Mouse (Mus musculus): ENCODE results near the gene Abcg1. TPM values are rescaled to one million over a fixed set of nuclear protein-coding genes. Genes with fewer than 3 reads are reported as not detected.

The Abcg1 gene
- total and polyA plus RNA-seq, 2 experiments = 3.4 to 5.0 TPM

- TF ChIP-seq POLR2A (IDR thresholded peaks at IDR 0.05; ENCODE audit: extremely low read depth, insufficient read depth, low read length) (no peak), CTCF (IDR thresholded peaks at IDR 0.05; ENCODE audit: low read depth, low read length) (no peak)
- H3K27ac ChIP-seq (replicated peaks; ENCODE audit: insufficient read depth, low read depth, low read length) = peak overlapping the region; percentile 92
- H3K4me1 ChIP-seq (ENCODE audit: control insufficient read depth, insufficient read depth, low read length) = peaks cover 6% of the 10 kb centered on the region
- H3K79me2 ChIP-seq (ENCODE audit: control insufficient read depth, insufficient read depth, low read length) = no peaks in the 10 kb centered on the region
- H3K9ac ChIP-seq (ENCODE audit: low read depth, low read length) = peak overlapping the region; percentile 73
- no peaks in the 10 kb centered on the region for H3K27me3 ChIP-seq (ENCODE audit: control insufficient read depth, insufficient read depth, low read length)
- WGBS = 31% methylated on average over 9 of the region's 9 CpGs
- peak; percentile 66 for DNase-seq (ENCODE audit: extremely low read depth, low read depth, low spot score)
- 0 out of 2 replicates have a peak, but pooled peaks cover 2% of the 10 kb centered on the region for H3K36me3 ChIP-seq (ENCODE audit: control insufficient read depth, insufficient read depth, low read length)
- peak overlapping the region; percentile 51 for H3K4me3 ChIP-seq (ENCODE audit: insufficient read depth, low read depth, low read length)
These were observed 95.6 kb downstream of the Abcg1 start for GRCm38 (mm10) chr17:31152966-31153499.

GRCm38 (mm10) chr17:31153785-31154184 is 96.3 kb downstream of the Abcg1 start:
- H3K9ac ChIP-seq (ENCODE audit: low read depth, low read length) = no peak overlapping the region
- H3K4me1 ChIP-seq (ENCODE audit: control insufficient read depth, insufficient read depth, low read length) = peaks cover 6% of the 10 kb centered on the region
- no peak overlapping the region for H3K4me3 ChIP-seq (ENCODE audit: insufficient read depth, low read depth, low read length)
- H3K79me2 ChIP-seq (ENCODE audit: control insufficient read depth, insufficient read depth, low read length) = no peaks in the 10 kb centered on the region
- H3K27me3 ChIP-seq (ENCODE audit: control insufficient read depth, insufficient read depth, low read length) = no peaks in the 10 kb centered on the region
- DNase-seq (ENCODE audit: extremely low read depth, low read depth, low spot score) = no peak
- WGBS = 71% methylated on average over 8 of the region's 8 CpGs
- H3K27ac ChIP-seq (replicated peaks; ENCODE audit: insufficient read depth, low read depth, low read length) = no peak overlapping the region
- no peak for TF ChIP-seq CTCF (IDR thresholded peaks at IDR 0.05; ENCODE audit: low read depth, low read length)
- 0 out of 2 replicates have a peak, but pooled peaks cover 2% of the 10 kb centered on the region for H3K36me3 ChIP-seq (ENCODE audit: control insufficient read depth, insufficient read depth, low read length)

GRCm38 (mm10) chr17:31157921-31158320 is 100.4 kb downstream of the Abcg1 start:
- 90% methylated on average over 6 of the region's 6 CpGs for WGBS
- DNase-seq (ENCODE audit: extremely low read depth, low read depth, low spot score) = no peak

DNA sequence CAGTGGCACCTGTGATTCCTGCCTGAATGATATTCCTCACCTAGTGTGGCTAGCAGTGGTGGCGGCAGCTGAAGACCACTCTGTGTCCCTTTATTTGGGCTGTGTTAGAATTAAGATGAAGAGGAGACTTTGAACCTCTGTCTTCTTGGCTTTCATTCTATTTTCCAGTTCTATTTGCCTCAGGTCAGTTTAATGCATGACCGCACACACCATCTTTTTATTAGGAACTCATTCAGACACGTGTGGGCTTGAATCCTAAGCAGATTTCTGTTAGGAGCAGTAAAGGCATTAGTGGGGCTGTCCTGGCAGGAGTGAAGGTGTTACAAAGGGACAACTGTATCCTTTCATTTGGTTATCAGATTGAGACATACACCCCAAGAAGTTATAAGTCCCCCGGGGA is 102.8 kb downstream of the Abcg1 start:
- no peaks in the 10 kb centered on the region for H3K27me3 ChIP-seq (ENCODE audit: control insufficient read depth, insufficient read depth, low read length)
- no peak overlapping the region for H3K4me3 ChIP-seq (ENCODE audit: insufficient read depth, low read depth, low read length)
- WGBS = 94% methylated on average over 4 of the region's 4 CpGs
- peaks cover 2% of the 10 kb centered on the region; the same call in 1 of the 2 replicates for H3K36me3 ChIP-seq (ENCODE audit: control insufficient read depth, insufficient read depth, low read length)
- H3K79me2 ChIP-seq (ENCODE audit: control insufficient read depth, insufficient read depth, low read length) = no peaks in the 10 kb centered on the region
- no peak for TF ChIP-seq POLR2A (IDR thresholded peaks at IDR 0.05; ENCODE audit: extremely low read depth, insufficient read depth, low read length)
- no peak for TF ChIP-seq CTCF (IDR thresholded peaks at IDR 0.05; ENCODE audit: low read depth, low read length)
- no peak overlapping the region for H3K9ac ChIP-seq (ENCODE audit: low read depth, low read length)
- H3K4me1 ChIP-seq (ENCODE audit: control insufficient read depth, insufficient read depth, low read length) = no peaks in the 10 kb centered on the region
- no peak for DNase-seq (ENCODE audit: extremely low read depth, low read depth, low spot score)
- no peak overlapping the region for H3K27ac ChIP-seq (replicated peaks; ENCODE audit: insufficient read depth, low read depth, low read length)

More at GRCm38 (mm10) chr17:31157921-31158320, 100.4 kb downstream of the Abcg1 start:
- Histone ChIP-seq H3K27me3 (ENCODE audit: control insufficient read depth, insufficient read depth, low read length) (no peaks in the 10 kb centered on the region), H3K36me3 (ENCODE audit: control insufficient read depth, insufficient read depth, low read length) (peaks cover 2% of the 10 kb centered on the region; the same call in 1 of the 2 replicates), H3K4me1 (ENCODE audit: control insufficient read depth, insufficient read depth, low read length) (peaks cover 5% of the 10 kb centered on the region), H3K79me2 (ENCODE audit: control insufficient read depth, insufficient read depth, low read length) (no peaks in the 10 kb centered on the region), H3K4me3 (ENCODE audit: insufficient read depth, low read depth, low read length) (no peak overlapping the region), H3K9ac (ENCODE audit: low read depth, low read length) (no peak overlapping the region), H3K27ac (replicated peaks; ENCODE audit: insufficient read depth, low read depth, low read length) (no peak overlapping the region)
- TF ChIP-seq CTCF (IDR thresholded peaks at IDR 0.05; ENCODE audit: low read depth, low read length) (no peak), POLR2A (IDR thresholded peaks at IDR 0.05; ENCODE audit: extremely low read depth, insufficient read depth, low read length) (no peak)

GRCm38 (mm10) chr17:31162607-31163006 is 105.1 kb downstream of the Abcg1 start:
- no peak overlapping the region for H3K9ac ChIP-seq (ENCODE audit: low read depth, low read length)
- H3K4me3 ChIP-seq (ENCODE audit: insufficient read depth, low read depth, low read length) = no peak overlapping the region
- no peak for DNase-seq (ENCODE audit: extremely low read depth, low read depth, low spot score)

DNA sequence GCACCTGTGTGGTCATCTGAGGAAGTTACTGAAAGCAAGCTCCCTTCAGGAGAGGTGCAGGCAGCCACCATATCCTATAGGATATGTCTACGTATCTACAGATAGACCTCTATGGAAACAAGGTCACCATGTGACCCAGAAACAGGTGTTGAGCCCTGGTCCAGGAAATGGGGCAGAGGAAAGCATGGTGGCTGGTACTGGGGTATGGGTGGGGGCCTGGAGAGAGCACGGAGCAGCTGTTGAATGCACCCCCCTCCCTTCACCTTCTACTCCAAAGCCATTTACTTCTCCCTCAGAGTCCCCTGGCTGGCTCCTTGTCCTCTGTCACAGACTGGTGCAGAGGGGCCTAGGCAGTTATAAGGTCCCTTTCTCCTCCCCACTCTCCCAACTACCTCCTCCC is 106.3 kb downstream of the Abcg1 start:
- Histone ChIP-seq H3K9ac (ENCODE audit: low read depth, low read length) (no peak overlapping the region), H3K79me2 (ENCODE audit: control insufficient read depth, insufficient read depth, low read length) (no peaks in the 10 kb centered on the region), H3K27ac (replicated peaks; ENCODE audit: insufficient read depth, low read depth, low read length) (no peak overlapping the region), H3K36me3 (ENCODE audit: control insufficient read depth, insufficient read depth, low read length) (no peaks in the 10 kb centered on the region; the same call in 1 of the 2 replicates), H3K4me1 (ENCODE audit: control insufficient read depth, insufficient read depth, low read length) (no peaks in the 10 kb centered on the region), H3K4me3 (ENCODE audit: insufficient read depth, low read depth, low read length) (no peak overlapping the region), H3K27me3 (ENCODE audit: control insufficient read depth, insufficient read depth, low read length) (no peaks in the 10 kb centered on the region)
- TF ChIP-seq POLR2A (IDR thresholded peaks at IDR 0.05; ENCODE audit: extremely low read depth, insufficient read depth, low read length) (no peak), CTCF (IDR thresholded peaks at IDR 0.05; ENCODE audit: low read depth, low read length) (no peak)
- 77% methylated on average over 2 of the region's 2 CpGs for WGBS
- DNase-seq (ENCODE audit: extremely low read depth, low read depth, low spot score) = no peak

More at GRCm38 (mm10) chr17:31162607-31163006, 105.1 kb downstream of the Abcg1 start:
- H3K79me2 ChIP-seq (ENCODE audit: control insufficient read depth, insufficient read depth, low read length) = no peaks in the 10 kb centered on the region
- TF ChIP-seq CTCF (IDR thresholded peaks at IDR 0.05; ENCODE audit: low read depth, low read length) (no peak), POLR2A (IDR thresholded peaks at IDR 0.05; ENCODE audit: extremely low read depth, insufficient read depth, low read length) (no peak)
- no peaks in the 10 kb centered on the region for H3K27me3 ChIP-seq (ENCODE audit: control insufficient read depth, insufficient read depth, low read length)
- no peaks in the 10 kb centered on the region for H3K4me1 ChIP-seq (ENCODE audit: control insufficient read depth, insufficient read depth, low read length)
- no peaks in the 10 kb centered on the region; the same call in 1 of the 2 replicates for H3K36me3 ChIP-seq (ENCODE audit: control insufficient read depth, insufficient read depth, low read length)
- no peak overlapping the region for H3K27ac ChIP-seq (replicated peaks; ENCODE audit: insufficient read depth, low read depth, low read length)
- WGBS = 68% methylated on average over 12 of the region's 12 CpGs
